Mouse (Mus musculus) lung, adult 2 months (tissue): ENCODE measurements around the gene Gm34302. TPM values are rescaled to one million over a fixed set of nuclear protein-coding genes. Genes with fewer than 3 reads are reported as not detected.

ENCODE experiments used
- DNase-seq: peaks from one replicate; pipeline ENCODE4 v3.0.0; 2022
- H3K4me1 ChIP-seq: fragments of 200-500 bp; 2 replicates; pipeline ENCODE4 v1.6.1; 2011; ENCODE audit warnings: low read length; ENCODE audit not compliant: control insufficient read depth, insufficient read depth
- H3K4me3 ChIP-seq: fragments of 200-500 bp; replicated peaks from 2 replicates; pipeline ENCODE3; 2011; ENCODE audit warnings: low read depth, mild to moderate bottlenecking, control low read depth, low read length; ENCODE audit errors: extremely low read depth
- CTCF ChIP-seq: fragments of 200-500 bp; IDR thresholded peaks from 2 replicates; pipeline ENCODE4 v1.5.1; 2011; ENCODE audit warnings: mild to moderate bottlenecking, low read length, control low read depth; ENCODE audit not compliant: insufficient read depth
- POLR2A ChIP-seq: fragments of 200-500 bp; IDR thresholded peaks from 2 replicates; pipeline ENCODE4 v1.6.1; 2011; ENCODE audit warnings: low read depth, mild to moderate bottlenecking, control low read depth, low read length, borderline replicate concordance; ENCODE audit errors: extremely low read depth
- WGBS: fragments of 180-500 bp; shearing (Covaris S2); methylation state at CpG from one replicate; pipeline ENCODE4 v1.1.7; 2018; 5-methylcytosine and 5-hydroxymethylcytosine counted together
- polyA plus RNA-seq: library from polyadenylated mRNA; depleted of rRNA; stranded (reverse); fragments of >200 nt; gene quantifications from 2 replicates; pipeline ENCODE4 v1.2.3, GENCODE M21; 2012; rRNA removed

The Gm34302 gene
- polyA plus RNA-seq, 1 experiment: not detected

DNA sequence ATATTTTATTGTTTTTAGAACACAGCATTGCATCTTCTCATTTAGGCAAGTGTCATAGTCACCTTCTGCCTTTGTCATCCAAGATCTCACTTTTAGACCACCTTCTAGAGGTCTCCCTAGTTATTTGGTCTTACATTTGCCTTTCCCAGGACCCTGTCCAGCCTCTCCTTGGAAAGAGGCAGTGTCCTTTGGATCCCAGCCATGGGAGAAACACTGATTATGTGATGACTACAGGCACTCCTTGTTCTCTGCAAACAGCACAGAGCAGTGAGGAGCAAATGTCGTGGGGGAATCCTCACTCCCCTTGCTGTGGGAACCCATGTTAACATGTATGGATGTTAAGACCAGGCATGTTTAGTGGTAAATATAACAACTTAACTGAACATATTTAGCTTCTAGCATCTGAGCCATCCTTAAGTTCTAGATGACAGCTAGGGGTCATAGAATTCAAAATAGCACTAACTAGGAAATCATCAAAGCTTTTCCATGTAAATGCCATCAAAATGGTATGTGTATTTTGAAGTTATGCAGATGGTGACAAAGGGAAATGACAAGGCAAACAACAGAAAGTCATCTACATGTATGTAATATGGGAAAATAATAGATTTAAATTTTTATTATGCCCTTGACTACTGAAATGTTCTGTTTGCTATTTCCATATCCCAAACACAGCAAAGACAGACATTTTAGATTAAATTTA is 43.1 kb downstream of the Gm34302 start:
- no peak overlapping the region for H3K4me3 ChIP-seq
- TF ChIP-seq POLR2A: no peak
- no peak for TF ChIP-seq CTCF
- H3K4me1 ChIP-seq: no peaks in the 10 kb centered on the region
- WGBS: 40% methylated on average over 1 of the region's 1 CpGs
- DNase-seq: no peak

DNA sequence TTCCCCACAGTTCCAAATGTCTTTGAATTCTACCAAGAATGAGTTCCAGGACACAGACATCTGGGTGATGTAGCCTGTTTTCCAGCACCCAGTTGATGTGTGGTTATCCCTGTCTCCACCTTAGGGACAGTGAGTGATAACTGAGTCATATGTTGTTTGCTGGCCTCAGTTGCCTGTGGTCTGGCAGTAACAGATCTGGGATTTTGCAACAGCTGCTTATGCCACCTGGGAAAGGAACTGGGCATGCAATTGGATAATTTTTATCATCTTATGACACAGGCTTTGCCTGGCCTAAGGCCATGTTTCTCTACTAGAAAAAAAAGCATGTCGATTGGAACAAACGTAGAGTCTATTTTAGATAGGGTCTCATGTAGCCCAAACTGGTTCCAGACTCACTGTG is 43.9 kb downstream of the Gm34302 start:
- DNase-seq: no peak
- H3K4me1 ChIP-seq: no peaks in the 10 kb centered on the region
- H3K4me3 ChIP-seq: no peak overlapping the region
- WGBS: 69% methylated on average over 2 of the region's 2 CpGs
- no peak for TF ChIP-seq POLR2A
- no peak for TF ChIP-seq CTCF

DNA sequence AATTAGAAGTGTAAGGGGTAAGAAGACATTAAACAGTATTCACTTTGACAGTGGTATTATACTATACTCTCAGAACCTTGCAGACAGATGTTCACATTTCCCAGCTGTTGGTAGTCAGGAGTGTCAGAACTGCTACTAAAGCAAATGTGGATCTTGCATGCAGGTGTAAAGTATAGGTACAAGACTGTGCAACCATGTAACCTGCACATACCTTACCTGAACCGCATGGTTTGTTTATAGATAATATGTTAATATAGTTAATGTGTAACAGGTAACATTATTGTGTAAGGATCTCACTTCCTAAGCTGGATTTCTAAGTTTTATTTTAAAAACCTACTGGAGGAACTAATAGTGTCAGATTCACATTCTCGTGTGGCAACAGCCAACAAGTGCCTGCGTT is 44.8 kb downstream of the Gm34302 start:
- WGBS: 71% methylated on average over 3 of the region's 3 CpGs
- no peak for TF ChIP-seq POLR2A
- no peak for TF ChIP-seq CTCF
- no peak for DNase-seq
- H3K4me1 ChIP-seq: no peaks in the 10 kb centered on the region
- H3K4me3 ChIP-seq: no peak overlapping the region

Other genes with a start within 250 kb of the Gm34302 start
- gene Mme, start 242.3 kb downstream of the Gm34302 start, polyA plus RNA-seq: 12.9 and 19.1 TPM in 2 replicates